Mouse (Mus musculus) heart, adult 9 months (tissue): ENCODE results near the gene Gm20826.
"Not testable (repeated sequence)": the region's sequence is repeated elsewhere in the genome, so short reads cannot be mapped to it uniquely, and the experiment has no call there.

ENCODE experiments used
- DNase-seq, 2 experiments: peaks; one replicate each; pipeline ENCODE4 v3.0.0; 2022; ENCODE audit warnings: low spot score in 2 of 2

Gene Gm20826

GRCm38 (mm10) chrY:7638389-7638788 is at the start of gene Gm20826:
Gene Gm20826, minus strand, starts transcription at chrY:7638489.
- DNase-seq = not testable (repeated sequence)
